7 mouse cellular contexts compared by ENCODE assay signal in genomic region chr2:30415936-30416648, GRCm38 (mm10). TPM values are rescaled to one million over a fixed set of nuclear protein-coding genes. Genes with fewer than 3 reads are reported as not detected.
A peak's percentile ranks its signal among the peaks of the same experiment; 100 is the strongest.
DNase-seq lines count a peak whose midpoint lies in the region; ATAC-seq and TF ChIP-seq lines count a peak whose summit lies in the region.

Gene Ptpa (plus strand): TSS chr2:30416039.

- peak; percentile 94 for DNase-seq in adrenal gland, postnatal 25 days
- DNase-seq in heart, adult 2 months = peak; percentile 94
- peak; percentile 88 to 91 for DNase-seq in kidney, adult 8-10 months
- DNase-seq in spleen, postnatal 10 days (ENCODE audit: low spot score in 2 of 2) = peak; percentile 94 to 95

- TF ChIP-seq CTCF in heart, adult 2 months (IDR thresholded peaks at IDR 0.05) = no peak

- peaks cover 25% of the 10 kb centered on the region for H3K4me1 ChIP-seq in embryonic facial prominence, embryonic 12.5 days
- peaks cover 7% of the 10 kb centered on the region for H3K4me1 ChIP-seq in heart, adult 2 months (ENCODE audit: control insufficient read depth, insufficient read depth, low read length)
- peaks cover 50% of the 10 kb centered on the region for H3K4me1 ChIP-seq in limb, embryonic 13.5 days
- H3K4me1 ChIP-seq in midbrain, embryonic 16.5 days (ENCODE audit: control insufficient read depth, insufficient read depth, low read length) = peaks cover 36% of the 10 kb centered on the region

- no peaks in the 10 kb centered on the region for H3K36me3 ChIP-seq in embryonic facial prominence, embryonic 12.5 days
- no peaks in the 10 kb centered on the region for H3K36me3 ChIP-seq in heart, adult 2 months (ENCODE audit: control insufficient read depth, insufficient read depth, low read length)
- H3K36me3 ChIP-seq in limb, embryonic 13.5 days = peaks cover 8% of the 10 kb centered on the region
- 0 out of 2 replicates have a peak, but pooled peaks cover 4% of the 10 kb centered on the region for H3K36me3 ChIP-seq in midbrain, embryonic 16.5 days (ENCODE audit: control insufficient read depth, insufficient read depth, low read length)

- H3K4me3 ChIP-seq in embryonic facial prominence, embryonic 12.5 days = peak within 1 kb of the TSS; percentile 74
- peak within 1 kb of the TSS; percentile 79 for H3K4me3 ChIP-seq in heart, adult 2 months
- peak within 1 kb of the TSS; percentile 87 for H3K4me3 ChIP-seq in limb, embryonic 13.5 days
- H3K4me3 ChIP-seq in midbrain, embryonic 16.5 days (ENCODE audit: low read depth, low read length) = peak within 1 kb of the TSS; percentile 94

- H3K9ac ChIP-seq in embryonic facial prominence, embryonic 12.5 days = peak within 1 kb of the TSS; percentile 82
- H3K9ac ChIP-seq in heart, adult 2 months (ENCODE audit: low read depth, low read length) = peak within 1 kb of the TSS; percentile 94
- peak within 1 kb of the TSS; percentile 97 for H3K9ac ChIP-seq in limb, embryonic 13.5 days
- H3K9ac ChIP-seq in midbrain, embryonic 16.5 days (ENCODE audit: low read depth, low read length) = peak within 1 kb of the TSS; percentile 97

- intact Hi-C loops in heart, adult 2 months (cut with DNase I) = loop anchor here (1.0 to 2.0 kb wide), 2 partner anchors 24 to 51 kb away; partner anchors contain the start of genes Dolpp1 and Miga2

- peaks cover 1% of the 10 kb centered on the region for H3K79me2 ChIP-seq in heart, adult 2 months (replicated peaks; ENCODE audit: control insufficient read depth, insufficient read depth, low read length)

- peak; percentile 39; the same call in 1 of the 2 replicates for TF ChIP-seq POLR2A in heart, adult 2 months (IDR thresholded peaks at IDR 0.05; ENCODE audit: insufficient read depth, low read depth, low read length)

- peak; percentile 91 for ATAC-seq in embryonic facial prominence, embryonic 12.5 days (ENCODE audit: insufficient number of reproducible peaks, insufficient read depth, low FRiP score, low TSS enrichment)
- peak; percentile 91 for ATAC-seq in limb, embryonic 13.5 days (ENCODE audit: low FRiP score, low read depth)
- ATAC-seq in midbrain, embryonic 16.5 days = peak; percentile 93

- peak within 1 kb of the TSS; percentile 96 for H3K27ac ChIP-seq in embryonic facial prominence, embryonic 12.5 days
- H3K27ac ChIP-seq in heart, adult 2 months = peak within 1 kb of the TSS; percentile 97
- peak within 1 kb of the TSS; percentile 98 for H3K27ac ChIP-seq in limb, embryonic 13.5 days
- H3K27ac ChIP-seq in midbrain, embryonic 16.5 days (ENCODE audit: low read length) = peak within 1 kb of the TSS; percentile 99

- no peaks in the 10 kb centered on the region for H3K9me3 ChIP-seq in embryonic facial prominence, embryonic 12.5 days
- H3K9me3 ChIP-seq in limb, embryonic 13.5 days = no peaks in the 10 kb centered on the region
- H3K9me3 ChIP-seq in midbrain, embryonic 16.5 days (replicated peaks; ENCODE audit: control insufficient read depth, low read length, poor library complexity, severe bottlenecking) = no peaks in the 10 kb centered on the region

- WGBS in embryonic facial prominence, embryonic 12.5 days = under 1% methylated on average over 67 of the region's 67 CpGs
- WGBS in heart, adult 2 months = under 1% methylated on average over 67 of the region's 67 CpGs
- WGBS in limb, embryonic 13.5 days = under 1% methylated on average over 67 of the region's 67 CpGs
- under 1% methylated on average over 55 of the region's 67 CpGs for WGBS in midbrain, embryonic 16.5 days

- peak within 1 kb of the TSS; percentile 76 for H3K4me2 ChIP-seq in embryonic facial prominence, embryonic 12.5 days (replicated peaks)
- peak within 1 kb of the TSS; percentile 83 for H3K4me2 ChIP-seq in limb, embryonic 13.5 days (replicated peaks)
- peak within 1 kb of the TSS; percentile 73 for H3K4me2 ChIP-seq in midbrain, embryonic 16.5 days (ENCODE audit: low read length)

- no peaks in the 10 kb centered on the region for H3K27me3 ChIP-seq in embryonic facial prominence, embryonic 12.5 days
- H3K27me3 ChIP-seq in heart, adult 2 months (ENCODE audit: control insufficient read depth, insufficient read depth, low read length) = no peaks in the 10 kb centered on the region
- no peaks in the 10 kb centered on the region for H3K27me3 ChIP-seq in limb, embryonic 13.5 days
- no peaks in the 10 kb centered on the region for H3K27me3 ChIP-seq in midbrain, embryonic 16.5 days (ENCODE audit: control insufficient read depth, insufficient read depth, low read depth, low read length)

- no peak for TF ChIP-seq EP300 in heart, adult 2 months (IDR thresholded peaks at IDR 0.05; ENCODE audit: insufficient read depth, low read depth, low read length)

RNA-seq across cellular contexts. Expression of gene Ptpa, which starts in this region (rescaled TPM):
- total RNA-seq in adrenal gland, postnatal 25 days (2021) = 130 and 145 TPM in 2 replicates
- 140 and 145 TPM in 2 replicates for polyA plus RNA-seq in embryonic facial prominence, embryonic 12.5 days (2016; fragmentation: Nextera tagmentation; extraction: Ambion mirVana)
- total RNA-seq in heart, adult 2 months (2021) = 10 to 100 TPM; 82.7 to 91.2 TPM
- polyA plus RNA-seq in heart, adult 2 months (2012; rRNA removed) = 88.7 and 107 TPM in 2 replicates
- polyA plus RNA-seq in limb, embryonic 13.5 days (2015; fragmentation: Nextera tagmentation; extraction: Ambion mirVana) = 144 and 150 TPM in 2 replicates
- 146 and 156 TPM in 2 replicates for polyA plus RNA-seq in midbrain, embryonic 16.5 days (2015; fragmentation: Nextera tagmentation; extraction: Ambion mirVana)

Comparison
In these comparisons a context has a peak if more than half of its experiments do, and no peak if none do; other contexts are left out.
1. Peak in every context shown above with its lines: DNase-seq, ATAC-seq, H3K4me3 ChIP-seq and H3K27ac ChIP-seq.